Mouse (Mus musculus) subcutaneous adipose tissue, adult 2 months (tissue): ENCODE results near the gene Plod1. TPM values are rescaled to one million over a fixed set of nuclear protein-coding genes. Genes with fewer than 3 reads are reported as not detected.

ENCODE experiments used
- polyA plus RNA-seq: library from polyadenylated mRNA; depleted of rRNA; stranded (reverse); fragments of >200 nt; gene quantifications from 2 replicates; pipeline ENCODE4 v1.2.3, GENCODE M21; 2012; ENCODE audit warnings: low replicate concordance; rRNA removed

The Plod1 gene
- 108 and 128 TPM in 2 replicates for polyA plus RNA-seq

GRCm38 (mm10) chr4:147936331-147936954 lies at the start of gene Plod1:
TSS of gene Plod1 (minus strand) at chr4:147936767.

GRCm38 (mm10) chr4:147985205-147986132 lies 48.9 kb upstream of the Plod1 start, which contains the start of gene Nppb:
TSS of gene Nppb (plus strand) at chr4:147985788.

GRCm38 (mm10) chr4:147940576-147941044 lies 4.0 kb upstream of the Plod1 start, which contains the start of gene 2510039O18Rik:
TSS of gene 2510039O18Rik (plus strand) at chr4:147940895.

GRCm38 (mm10) chr4:147904313-147905089 lies 32.1 kb downstream of the Plod1 start, which contains the start of gene Mfn2:
TSS of gene Mfn2 (minus strand) at chr4:147904704.

GRCm38 (mm10) chr4:147868450-147869031 lies 68.0 kb downstream of the Plod1 start, which contains the start of the genes Miip and Fv1:
TSS of gene Miip (minus strand) at chr4:147868816.
TSS of gene Fv1 (plus strand) at chr4:147868979.

Other genes with a start within 250 kb of the Plod1 start
- gene Zfp534, start 234.2 kb downstream of the Plod1 start, polyA plus RNA-seq = not detected in 2 replicates
- 0.82 and 1.1 TPM in 2 replicates for gene Zfp984, start 127.0 kb downstream of the Plod1 start, polyA plus RNA-seq
- 1.3 and 1.8 TPM in 2 replicates for gene Zfp933, start 88.4 kb downstream of the Plod1 start, polyA plus RNA-seq
- 42.8 and 67.6 TPM in 2 replicates for gene Miip, start 68.0 kb downstream of the Plod1 start, polyA plus RNA-seq
- 2.3 and 2.8 TPM in 2 replicates for gene Fv1, start 67.8 kb downstream of the Plod1 start, polyA plus RNA-seq
- gene Mfn2, start 32.1 kb downstream of the Plod1 start, polyA plus RNA-seq = 92.0 and 144 TPM in 2 replicates
- 57.6 and 73.2 TPM in 2 replicates for gene 2510039O18Rik, start 4.1 kb upstream of the Plod1 start, polyA plus RNA-seq
- gene Nppb, start 49.0 kb upstream of the Plod1 start, polyA plus RNA-seq = not detected in 2 replicates
- gene Nppa, start 64.0 kb upstream of the Plod1 start, polyA plus RNA-seq = 0.40 TPM in 1 of 2 replicates, not detected in the other
- gene Clcn6, start 102.1 kb upstream of the Plod1 start, polyA plus RNA-seq = 11.7 and 20.6 TPM in 2 replicates
- 38.3 and 42.9 TPM in 2 replicates for gene Mthfr, start 102.3 kb upstream of the Plod1 start, polyA plus RNA-seq
- 20.5 and 25.4 TPM in 2 replicates for gene Agtrap, start 151.3 kb upstream of the Plod1 start, polyA plus RNA-seq
- 32.7 and 45.5 TPM in 2 replicates for gene Mad2l2, start 193.6 kb upstream of the Plod1 start, polyA plus RNA-seq
- 0.03 and 0.58 TPM in 2 replicates for gene Draxin, start 193.9 kb upstream of the Plod1 start, polyA plus RNA-seq
- gene Fbxo6, start 215.4 kb upstream of the Plod1 start, polyA plus RNA-seq = 67.6 and 79.2 TPM in 2 replicates
- gene Fbxo44, start 223.7 kb upstream of the Plod1 start, polyA plus RNA-seq = 9.4 and 14.0 TPM in 2 replicates
- gene Fbxo2, start 223.9 kb upstream of the Plod1 start, polyA plus RNA-seq = 0.49 TPM in 1 of 2 replicates, not detected in the other